In the genomic region with DNA sequence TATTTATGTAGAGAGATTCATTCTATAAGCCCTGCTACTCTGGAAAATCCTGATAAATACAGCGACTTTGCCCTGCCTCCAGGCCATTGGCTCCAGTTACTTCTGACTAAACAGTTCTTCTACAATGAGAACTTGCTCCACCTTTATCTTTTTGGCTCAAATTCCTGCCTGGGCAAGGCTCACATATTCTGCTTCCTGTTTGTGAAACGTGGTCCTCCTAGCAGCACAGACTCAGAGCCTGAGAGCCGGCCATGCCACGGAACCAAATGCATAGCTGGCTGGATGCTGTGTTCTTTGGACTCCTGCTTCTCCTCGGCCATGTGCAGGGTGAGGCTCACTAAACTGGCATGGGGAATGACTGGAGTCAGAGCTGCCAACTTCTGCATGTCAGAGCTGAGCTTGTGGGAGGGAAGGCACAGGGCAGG, we compare ENCODE assay signal across 8 mouse cellular contexts. TPM values are rescaled to one million over a fixed set of nuclear protein-coding genes. Genes with fewer than 3 reads are reported as not detected.
DNase-seq lines count a peak whose midpoint lies in the region; ATAC-seq and TF ChIP-seq lines count a peak whose summit lies in the region.

Gene Ces2g, plus strand, starts transcription at position 182 of the 425 bp plus-strand sequence.

- no peak within 1 kb of the TSS for H3K4me3 ChIP-seq in hindbrain, postnatal 0 days (ENCODE audit: low read length)
- no peak within 1 kb of the TSS for H3K4me3 ChIP-seq in hindbrain, embryonic 11.5 days (ENCODE audit: low read depth, low read length)
- no peak within 1 kb of the TSS for H3K4me3 ChIP-seq in heart, embryonic 15.5 days
- H3K4me3 ChIP-seq in liver, postnatal 0 days (ENCODE audit: low read depth, low read length), result peak within 1 kb of the TSS; percentile 50
- H3K4me3 ChIP-seq in stomach, embryonic 16.5 days (replicated peaks; ENCODE audit: low read length), result no peak within 1 kb of the TSS
- no peak within 1 kb of the TSS for H3K4me3 ChIP-seq in layer of hippocampus, adult 2 months

- no peaks in the 10 kb centered on the region for H3K4me1 ChIP-seq in hindbrain, postnatal 0 days (ENCODE audit: insufficient read depth, low read length)
- no peaks in the 10 kb centered on the region for H3K4me1 ChIP-seq in hindbrain, embryonic 11.5 days (replicated peaks; ENCODE audit: control insufficient read depth, insufficient read depth, low read length)
- no peaks in the 10 kb centered on the region for H3K4me1 ChIP-seq in heart, embryonic 15.5 days (replicated peaks)
- peaks cover 14% of the 10 kb centered on the region for H3K4me1 ChIP-seq in liver, postnatal 0 days (ENCODE audit: insufficient read depth)
- H3K4me1 ChIP-seq in stomach, embryonic 16.5 days (ENCODE audit: control insufficient read depth, insufficient read depth, low read length), result no peaks in the 10 kb centered on the region

- H3K4me2 ChIP-seq in hindbrain, postnatal 0 days (ENCODE audit: low read depth, low read length), result no peak within 1 kb of the TSS
- H3K4me2 ChIP-seq in hindbrain, embryonic 11.5 days (replicated peaks; ENCODE audit: low read depth, low read length), result no peak within 1 kb of the TSS
- no peak within 1 kb of the TSS for H3K4me2 ChIP-seq in heart, embryonic 15.5 days
- peak within 1 kb of the TSS; percentile 64 for H3K4me2 ChIP-seq in liver, postnatal 0 days (ENCODE audit: low read depth, low read length)
- no peak within 1 kb of the TSS for H3K4me2 ChIP-seq in stomach, embryonic 16.5 days (ENCODE audit: low read depth, low read length)

- 72% methylated on average over 5 of the region's 5 CpGs for WGBS in hindbrain, postnatal 0 days
- WGBS in hindbrain, embryonic 11.5 days, result 73% methylated on average over 5 of the region's 5 CpGs
- 37% methylated on average over 5 of the region's 5 CpGs for WGBS in heart, embryonic 15.5 days
- 35% methylated on average over 5 of the region's 5 CpGs for WGBS in liver, postnatal 0 days (ENCODE audit: insufficient replicate concordance)
- WGBS in stomach, embryonic 16.5 days, result 53% methylated on average over 5 of the region's 5 CpGs

- no peak within 1 kb of the TSS for H3K27ac ChIP-seq in hindbrain, postnatal 0 days
- no peak within 1 kb of the TSS for H3K27ac ChIP-seq in hindbrain, embryonic 11.5 days (ENCODE audit: low read depth, low read length)
- peak within 1 kb of the TSS; percentile 26; the same call in 1 of the 2 replicates for H3K27ac ChIP-seq in heart, embryonic 15.5 days
- H3K27ac ChIP-seq in liver, postnatal 0 days (ENCODE audit: low read depth), result peak within 1 kb of the TSS; percentile 89
- H3K27ac ChIP-seq in stomach, embryonic 16.5 days (ENCODE audit: low read length), result no peak within 1 kb of the TSS; the same call in 1 of the 2 replicates
- H3K27ac ChIP-seq in layer of hippocampus, adult 2 months, result no peak within 1 kb of the TSS

- H3K9me3 ChIP-seq in hindbrain, postnatal 0 days (ENCODE audit: low read length), result no peaks in the 10 kb centered on the region
- no peaks in the 10 kb centered on the region for H3K9me3 ChIP-seq in hindbrain, embryonic 11.5 days (ENCODE audit: control insufficient read depth, low read length)
- no peaks in the 10 kb centered on the region for H3K9me3 ChIP-seq in heart, embryonic 15.5 days (replicated peaks)
- no peaks in the 10 kb centered on the region for H3K9me3 ChIP-seq in liver, postnatal 0 days (ENCODE audit: low read length)
- H3K9me3 ChIP-seq in stomach, embryonic 16.5 days (replicated peaks; ENCODE audit: control insufficient read depth, low read length), result no peaks in the 10 kb centered on the region

- no peak for TF ChIP-seq CTCF in hindbrain, postnatal 0 days (IDR thresholded peaks at IDR 0.05; ENCODE audit: low read depth)
- no peak for TF ChIP-seq CTCF in liver, postnatal 0 days (IDR thresholded peaks at IDR 0.05; ENCODE audit: low read depth)
- no peak for TF ChIP-seq CTCF in layer of hippocampus, adult 2 months (conservative IDR thresholded peaks at IDR 0.05)

- ATAC-seq in hindbrain, postnatal 0 days, result no peak
- no peak for ATAC-seq in hindbrain, embryonic 11.5 days (ENCODE audit: low FRiP score)
- peak; percentile 60 for ATAC-seq in heart, embryonic 15.5 days (replicated peaks; ENCODE audit: insufficient number of reproducible peaks, insufficient read depth, low FRiP score, low read depth)
- peak; percentile 51 for ATAC-seq in liver, postnatal 0 days
- peak; percentile 58; the same call in 1 of the 2 replicates for ATAC-seq in stomach, embryonic 16.5 days (ENCODE audit: insufficient read depth, low FRiP score)

- peak; percentile 45; the same call in 1 of the 2 replicates for TF ChIP-seq EP300 in liver, postnatal 0 days (IDR thresholded peaks at IDR 0.05; ENCODE audit: low read depth)

- H3K27me3 ChIP-seq in hindbrain, postnatal 0 days (ENCODE audit: insufficient read depth, low read length), result no peaks in the 10 kb centered on the region
- no peaks in the 10 kb centered on the region for H3K27me3 ChIP-seq in hindbrain, embryonic 11.5 days (ENCODE audit: control insufficient read depth, insufficient read depth, low read length)
- no peaks in the 10 kb centered on the region for H3K27me3 ChIP-seq in heart, embryonic 15.5 days
- no peaks in the 10 kb centered on the region for H3K27me3 ChIP-seq in liver, postnatal 0 days (ENCODE audit: insufficient read depth, low read length)
- H3K27me3 ChIP-seq in stomach, embryonic 16.5 days (ENCODE audit: control insufficient read depth, insufficient read depth, low read length), result no peaks in the 10 kb centered on the region

- H3K9ac ChIP-seq in hindbrain, postnatal 0 days (replicated peaks; ENCODE audit: low read length), result no peak within 1 kb of the TSS
- H3K9ac ChIP-seq in hindbrain, embryonic 11.5 days (ENCODE audit: low read depth, low read length), result no peak within 1 kb of the TSS
- H3K9ac ChIP-seq in heart, embryonic 15.5 days, result no peak within 1 kb of the TSS
- H3K9ac ChIP-seq in liver, postnatal 0 days (replicated peaks), result peak within 1 kb of the TSS; percentile 63
- no peak within 1 kb of the TSS for H3K9ac ChIP-seq in stomach, embryonic 16.5 days (ENCODE audit: low read length)

- H3K36me3 ChIP-seq in hindbrain, postnatal 0 days (ENCODE audit: insufficient read depth, low read length), result no peaks in the 10 kb centered on the region
- no peaks in the 10 kb centered on the region for H3K36me3 ChIP-seq in hindbrain, embryonic 11.5 days (ENCODE audit: control insufficient read depth, insufficient read depth, low read length)
- H3K36me3 ChIP-seq in heart, embryonic 15.5 days, result no peaks in the 10 kb centered on the region
- H3K36me3 ChIP-seq in liver, postnatal 0 days (replicated peaks; ENCODE audit: insufficient read depth, low read length), result peaks cover 10% of the 10 kb centered on the region
- no peaks in the 10 kb centered on the region for H3K36me3 ChIP-seq in stomach, embryonic 16.5 days (ENCODE audit: control insufficient read depth, insufficient read depth, low read length)

- peak; percentile 3 for DNase-seq in hindbrain, postnatal 0 days (ENCODE audit: low spot score)
- no peak for DNase-seq in hindbrain, embryonic 11.5 days (ENCODE audit: low spot score)
- DNase-seq in liver, postnatal 0 days, result peak; percentile 22
- DNase-seq in layer of hippocampus, adult 2 months (ENCODE audit: low spot score in 2 of 2), result no peak
- DNase-seq in frontal cortex, adult 2 months (ENCODE audit: extremely low spot score in 1 of 2, low spot score in 1 of 2), result no peak
- no peak for DNase-seq in adrenal gland, adult 18-20 months (ENCODE audit: low spot score in 2 of 2)

RNA-seq across cellular contexts. Expression of gene Ces2g, which starts in this region (rescaled TPM):
- total RNA-seq in hindbrain, postnatal 0 days (2014; rRNA removed), result 0.31 TPM in 1 of 2 replicates, not detected in the other
- polyA plus RNA-seq in hindbrain, postnatal 0 days (2015; fragmentation: Nextera tagmentation; extraction: Ambion mirVana), result 0.19 and 0.20 TPM in 2 replicates
- not detected in 2 replicates for polyA plus RNA-seq in hindbrain, embryonic 11.5 days (2014; fragmentation: Nextera tagmentation; extraction: Ambion mirVana)
- polyA plus RNA-seq in heart, embryonic 15.5 days (2015; fragmentation: Nextera tagmentation; extraction: Ambion mirVana), result 3.3 and 4.5 TPM in 2 replicates
- polyA plus RNA-seq in liver, postnatal 0 days (2015; fragmentation: Nextera tagmentation; extraction: Ambion mirVana), result 12.0 and 13.1 TPM in 2 replicates
- 12.8 and 18.7 TPM in 2 replicates for polyA plus RNA-seq in stomach, embryonic 16.5 days (2015; fragmentation: Nextera tagmentation; extraction: Ambion mirVana)
- under 1 TPM; 0.12 to 0.13 TPM for total RNA-seq in layer of hippocampus, adult 2 months (2021)
- 0.19 and 0.22 TPM in 2 replicates for polyA plus RNA-seq in frontal cortex, adult 2 months (2012; rRNA removed)
- 1 to 10 TPM; 2.0 to 4.2 TPM for total RNA-seq in adrenal gland, adult 18-20 months (2021)

Comparison
In these comparisons a context has a peak if more than half of its experiments do, and no peak if none do; other contexts are left out.
1. Peak in DNase-seq in hindbrain, postnatal 0 days; RNA of the gene not detected or under 1 TPM.
2. ATAC-seq: peak in heart, embryonic 15.5 days (single experiment), liver, postnatal 0 days (single experiment) and stomach, embryonic 16.5 days (single experiment); none in hindbrain, postnatal 0 days (single experiment) and hindbrain, embryonic 11.5 days (single experiment).
3. H3K27ac ChIP-seq: peak in heart, embryonic 15.5 days (single experiment) and liver, postnatal 0 days (single experiment); none in hindbrain, postnatal 0 days (single experiment), hindbrain, embryonic 11.5 days (single experiment), stomach, embryonic 16.5 days (single experiment) and layer of hippocampus, adult 2 months (single experiment).